Mouse (Mus musculus): Measurements from ENCODE around the gene Gm10439. TPM values are rescaled to one million over a fixed set of nuclear protein-coding genes. Genes with fewer than 3 reads are reported as not detected.

Gene Gm10439
- polyA plus RNA-seq (2021; fragmentation: Nextera tagmentation), result not detected in 2 replicates
- long read RNA-seq, experiment 1, result 0 reads
- long read RNA-seq, experiment 2, result 0 reads

DNA sequence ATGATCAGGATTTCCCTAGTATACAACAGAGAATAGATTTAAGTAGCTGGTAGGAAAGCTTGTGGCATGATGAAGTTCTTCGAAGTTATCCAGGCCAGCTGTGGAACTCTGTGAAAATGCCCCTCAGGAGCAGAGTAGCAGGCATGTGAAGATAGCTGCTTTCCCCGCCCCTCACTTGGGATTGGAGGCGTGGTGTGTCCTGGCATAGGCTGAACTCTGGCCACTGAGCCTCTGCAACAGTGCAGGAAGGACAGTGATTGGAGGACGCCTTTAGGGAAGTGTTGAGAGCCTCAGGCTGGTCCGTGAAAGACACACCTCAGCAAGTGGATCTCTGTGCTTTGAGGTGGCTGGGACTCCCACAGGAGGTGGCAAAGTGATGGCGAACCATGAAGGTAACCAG lies at the start of gene Gm10439:
TSS of gene Gm10439 (plus strand) at position 301 of the 400 bp plus-strand sequence.

Other genes starting within 250 kb of the Gm10439 start
- gene Gm15085, start 147.0 kb upstream of the Gm10439 start, polyA plus RNA-seq (2021; fragmentation: Nextera tagmentation), result not detected in 2 replicates
- gene Gm15097, start 189.9 kb downstream of the Gm10439 start, polyA plus RNA-seq (2021; fragmentation: Nextera tagmentation), result not detected in 2 replicates

All from left cerebral cortex, adult 6 months (tissue).